Comparison of ENCODE assay signal across 18 mouse cellular contexts in genomic region chr5:142212252-142212651, GRCm38 (mm10).
DNase-seq lines count a peak whose midpoint lies in the region; ATAC-seq and TF ChIP-seq lines count a peak whose summit lies in the region.
"Had no signal": no experiment of that assay in that cellular context is flagged by ENCODE, and none has a peak within 500 bp of the region (broad histone marks: within the 10 kb centered on the region; RNA-seq: fewer than 3 reads in every experiment).

No protein-coding gene starts in this region.

- TF ChIP-seq CTCF in ES-Bruce4 (IDR thresholded peaks at IDR 0.05; ENCODE audit: low read depth, low read length), result peak; percentile 54

- no peaks in the 10 kb centered on the region for H3K4me1 ChIP-seq in ES-Bruce4 (ENCODE audit: control insufficient read depth, insufficient read depth, low read length)
- peaks cover 19% of the 10 kb centered on the region for H3K4me1 ChIP-seq in kidney, embryonic 15.5 days
- H3K4me1 ChIP-seq: embryonic facial prominence, embryonic 13.5 days; forebrain, embryonic 10.5 days; limb, embryonic 12.5 days; midbrain, embryonic 15.5 days had no signal

- no peak overlapping the region for H3K4me2 ChIP-seq in kidney, embryonic 15.5 days
- H3K4me2 ChIP-seq: embryonic facial prominence, embryonic 13.5 days; hindbrain, embryonic 15.5 days; limb, embryonic 12.5 days; midbrain, embryonic 15.5 days had no signal

- ATAC-seq in kidney, embryonic 15.5 days (replicated peaks; ENCODE audit: low FRiP score), result no peak
- ATAC-seq: activated CD4-positive, CD25-positive, alpha-beta regulatory T cell, adult 4 months; midbrain, embryonic 15.5 days had no signal

- H3K27ac ChIP-seq in ES-Bruce4 (ENCODE audit: insufficient read depth, low read length), result no peak overlapping the region
- no peak overlapping the region for H3K27ac ChIP-seq in kidney, embryonic 15.5 days
- H3K27ac ChIP-seq: embryonic facial prominence, embryonic 13.5 days; forebrain, embryonic 10.5 days; hindbrain, embryonic 15.5 days; limb, embryonic 12.5 days; macrophage; midbrain, embryonic 15.5 days had no signal

- no peak overlapping the region for H3K4me3 ChIP-seq in ES-Bruce4 (ENCODE audit: low read depth, low read length)
- no peak overlapping the region for H3K4me3 ChIP-seq in kidney, embryonic 15.5 days (replicated peaks)
- H3K4me3 ChIP-seq: embryonic facial prominence, embryonic 13.5 days; forebrain, embryonic 10.5 days; hindbrain, embryonic 15.5 days; limb, embryonic 12.5 days; midbrain, embryonic 15.5 days had no signal

- TF ChIP-seq POLR2A in ES-Bruce4 (IDR thresholded peaks at IDR 0.05; ENCODE audit: insufficient read depth, low read length), result no peak

- peak; percentile 7 for DNase-seq in heart, postnatal 4 days
- no peak for DNase-seq in heart, postnatal 14 days
- DNase-seq in ZHBTc4 (ENCODE audit: low read depth, low spot score), result peak; percentile 69
- peak; percentile 5 for DNase-seq in thymus, postnatal 0 days (ENCODE audit: low spot score)
- no peak for DNase-seq in frontal cortex, postnatal 25 days (ENCODE audit: low spot score in 2 of 2)
- DNase-seq: heart, adult 11 months; kidney, adult 11 months; lung, adult 18-20 months; right cerebral cortex, postnatal 25 days had no signal

- H3K9me3 ChIP-seq in ES-Bruce4 (replicated peaks; ENCODE audit: control insufficient read depth, insufficient read depth, low read length, poor library complexity, severe bottlenecking), result no peaks in the 10 kb centered on the region
- no peaks in the 10 kb centered on the region for H3K9me3 ChIP-seq in kidney, embryonic 15.5 days (replicated peaks)
- H3K9me3 ChIP-seq: embryonic facial prominence, embryonic 13.5 days; forebrain, embryonic 10.5 days; hindbrain, embryonic 15.5 days; limb, embryonic 12.5 days; midbrain, embryonic 15.5 days had no signal

- intact Hi-C loops in heart, postnatal 14 days (cut with DNase I), result loop anchor here (5.0 kb wide), 1 partner anchor 1120 kb away; no protein-coding TSS in a partner anchor

- 66% methylated on average over 11 of the region's 11 CpGs for WGBS in kidney, embryonic 15.5 days

- no peak for TF ChIP-seq EP300 in ES-Bruce4 (IDR thresholded peaks at IDR 0.05; ENCODE audit: insufficient read depth, low read depth, low read length)

- no peak overlapping the region for H3K9ac ChIP-seq in ES-Bruce4 (ENCODE audit: low read depth, poor library complexity, severe bottlenecking)
- no peak overlapping the region for H3K9ac ChIP-seq in kidney, embryonic 15.5 days
- H3K9ac ChIP-seq: embryonic facial prominence, embryonic 13.5 days; hindbrain, embryonic 15.5 days; limb, embryonic 12.5 days; midbrain, embryonic 15.5 days had no signal

- H3K27me3 ChIP-seq in ES-Bruce4 (ENCODE audit: control insufficient read depth, insufficient read depth, low read length, poor library complexity, severe bottlenecking), result no peaks in the 10 kb centered on the region
- peaks cover 8% of the 10 kb centered on the region for H3K27me3 ChIP-seq in kidney, embryonic 15.5 days
- H3K27me3 ChIP-seq: embryonic facial prominence, embryonic 13.5 days; hindbrain, embryonic 15.5 days; limb, embryonic 12.5 days; midbrain, embryonic 15.5 days had no signal

- no peaks in the 10 kb centered on the region for H3K36me3 ChIP-seq in ES-Bruce4 (ENCODE audit: control insufficient read depth, insufficient read depth, low read length, poor library complexity, severe bottlenecking)
- H3K36me3 ChIP-seq in kidney, embryonic 15.5 days, result no peaks in the 10 kb centered on the region
- H3K36me3 ChIP-seq: embryonic facial prominence, embryonic 13.5 days; forebrain, embryonic 10.5 days; hindbrain, embryonic 15.5 days; limb, embryonic 12.5 days; midbrain, embryonic 15.5 days had no signal

Comparison
In these comparisons a context has a peak if more than half of its experiments do, and no peak if none do; other contexts are left out.
1. DNase-seq: peak in heart, postnatal 4 days (single experiment), ZHBTc4 (single experiment) and thymus, postnatal 0 days (single experiment); none in heart, postnatal 14 days (0 of 2) and frontal cortex, postnatal 25 days (0 of 2).